Mouse (Mus musculus) hindbrain, postnatal 0 days (tissue): ENCODE results near the gene Dpysl5. TPM values are rescaled to one million over a fixed set of nuclear protein-coding genes. Genes with fewer than 3 reads are reported as not detected.

Source experiments
- ATAC-seq: fragments of 200-750 bp; cut with Nextera tagmentation; 2 replicates; pipeline ENCODE4 v1.8.0; 2017; ENCODE audit warnings: mild to moderate bottlenecking, moderate TSS enrichment, moderate library complexity
- DNase-seq: peaks from one replicate; pipeline ENCODE4 v3.0.0-alpha.2; 2015; ENCODE audit warnings: low spot score
- H3K27ac ChIP-seq: fragments of 300-500 bp; sonication (generic); 2 replicates; pipeline ENCODE4 v1.5.1; 2014; ENCODE audit warnings: mild to moderate bottlenecking
- H3K27me3 ChIP-seq: fragments of 300-500 bp; sonication (generic); 2 replicates; pipeline ENCODE4 v1.6.1; 2014; ENCODE audit warnings: low read length, mixed read lengths; ENCODE audit not compliant: insufficient read depth
- H3K36me3 ChIP-seq: fragments of 300-500 bp; sonication (generic); 2 replicates; pipeline ENCODE4 v1.6.1; 2014; ENCODE audit warnings: low read length, mixed read lengths; ENCODE audit not compliant: insufficient read depth
- H3K4me1 ChIP-seq: fragments of 300-500 bp; sonication (generic); 2 replicates; pipeline ENCODE4 v1.6.1; 2014; ENCODE audit warnings: antibody characterized with exemption, low read length, mixed read lengths; ENCODE audit not compliant: insufficient read depth
- H3K4me2 ChIP-seq: fragments of 300-500 bp; sonication (generic); 2 replicates; pipeline ENCODE4 v1.6.1; 2014; ENCODE audit warnings: low read depth, mild to moderate bottlenecking, low read length, moderate library complexity, mixed read lengths
- H3K4me3 ChIP-seq: fragments of 300-500 bp; sonication (generic); 2 replicates; pipeline ENCODE4 v1.5.1; 2014; ENCODE audit warnings: low read length
- H3K9ac ChIP-seq: fragments of 300-500 bp; sonication (generic); replicated peaks from 2 replicates; pipeline ENCODE4 v1.6.1; 2014; ENCODE audit warnings: mild to moderate bottlenecking, low read length, moderate library complexity, mixed read lengths
- H3K9me3 ChIP-seq: fragments of 300-500 bp; sonication (generic); 2 replicates; pipeline ENCODE4 v1.6.1; 2016; ENCODE audit warnings: low read length, mixed read lengths
- CTCF ChIP-seq: IDR thresholded peaks from 2 replicates; pipeline ENCODE4 v1.5.1; 2016; ENCODE audit warnings: antibody characterized with exemption, control low read depth, low read depth
- WGBS: fragments of 180-500 bp; shearing (Covaris S2); extraction: QIAGEN DNeasy Blood & Tissue Kit; methylation state at CpG from one replicate; pipeline ENCODE4 v1.1.7; 2014; 5-methylcytosine and 5-hydroxymethylcytosine counted together
- polyA plus RNA-seq: library from polyadenylated mRNA; unstranded; fragments of >200 nt; fragmentation: Nextera tagmentation; extraction: Ambion mirVana; gene quantifications from 2 replicates; pipeline ENCODE4 v1.2.1, GENCODE M21; 2015
- total RNA-seq: library from RNA; depleted of rRNA; stranded (reverse); fragments of >200 nt; gene quantifications from 2 replicates; pipeline ENCODE4 v1.2.3, GENCODE M21; 2014; rRNA removed

Dpysl5 gene
- total and polyA plus RNA-seq, 2 experiments from 2014 or later: 148 to 261 TPM

GRCm38 (mm10) chr5:30825821-30826220 lies 114.5 kb downstream of the Dpysl5 start:
- Histone ChIP-seq H3K9ac (no peak overlapping the region), H3K4me3 (no peak overlapping the region), H3K36me3 (no peaks in the 10 kb centered on the region), H3K27me3 (no peaks in the 10 kb centered on the region), H3K9me3 (no peaks in the 10 kb centered on the region), H3K4me1 (peaks cover 3% of the 10 kb centered on the region; the same call in 1 of the 2 replicates), H3K4me2 (no peak overlapping the region), H3K27ac (peak overlapping the region; percentile 11; the same call in 1 of the 2 replicates)
- DNase-seq: no peak
- TF ChIP-seq CTCF: no peak
- WGBS: 60% methylated on average over 6 of the region's 6 CpGs
- no peak for ATAC-seq

- WGBS: 95% methylated on average over 3 of the region's 3 CpGs
- H3K4me1 ChIP-seq: no peaks in the 10 kb centered on the region
- ATAC-seq: no peak
- H3K27ac ChIP-seq: no peak overlapping the region
- H3K9ac ChIP-seq: no peak overlapping the region
- no peaks in the 10 kb centered on the region for H3K9me3 ChIP-seq
- TF ChIP-seq CTCF: no peak
- no peak overlapping the region for H3K4me2 ChIP-seq
- H3K4me3 ChIP-seq: no peak overlapping the region
- DNase-seq: no peak
- no peaks in the 10 kb centered on the region; the same call in none of the 2 replicates for H3K36me3 ChIP-seq
- no peaks in the 10 kb centered on the region for H3K27me3 ChIP-seq
These were observed 122.1 kb downstream of the Dpysl5 start for GRCm38 (mm10) chr5:30833416-30833815.

- H3K4me1 ChIP-seq: no peaks in the 10 kb centered on the region
- no peak for TF ChIP-seq CTCF
- no peak for ATAC-seq
- no peaks in the 10 kb centered on the region for H3K9me3 ChIP-seq
- H3K27ac ChIP-seq: no peak overlapping the region
- no peak for DNase-seq
- no peaks in the 10 kb centered on the region for H3K27me3 ChIP-seq
- H3K9ac ChIP-seq: no peak overlapping the region
- no peak overlapping the region for H3K4me3 ChIP-seq
- H3K36me3 ChIP-seq: no peaks in the 10 kb centered on the region; the same call in none of the 2 replicates
- 78% methylated on average over 2 of the region's 2 CpGs for WGBS
- H3K4me2 ChIP-seq: no peak overlapping the region
These were observed 128.4 kb downstream of the Dpysl5 start for GRCm38 (mm10) chr5:30839731-30840130.

- Histone ChIP-seq H3K4me2 (no peak overlapping the region), H3K4me1 (no peaks in the 10 kb centered on the region), H3K36me3 (no peaks in the 10 kb centered on the region; the same call in 1 of the 2 replicates), H3K9me3 (no peaks in the 10 kb centered on the region), H3K27me3 (no peaks in the 10 kb centered on the region), H3K9ac (no peak overlapping the region), H3K4me3 (no peak overlapping the region), H3K27ac (no peak overlapping the region)
- no peak for TF ChIP-seq CTCF
- ATAC-seq (no peak), DNase-seq (no peak)
- 64% methylated on average over 3 of the region's 3 CpGs for WGBS
These were observed 130.5 kb downstream of the Dpysl5 start for GRCm38 (mm10) chr5:30841896-30842295.

Other genes starting within 250 kb of the Dpysl5 start
- 12.2 and 13.0 TPM in 2 replicates for gene Otof, start 249.6 kb upstream of the Dpysl5 start, total RNA-seq
- gene Otof, start 249.6 kb upstream of the Dpysl5 start, polyA plus RNA-seq: 5.5 and 7.1 TPM in 2 replicates
- gene 1700001C02Rik, start 245.5 kb upstream of the Dpysl5 start, total RNA-seq: 0.72 TPM in 1 of 2 replicates, not detected in the other
- 3.4 and 4.0 TPM in 2 replicates for gene 1700001C02Rik, start 245.5 kb upstream of the Dpysl5 start, polyA plus RNA-seq
- gene Cib4, start 165.7 kb upstream of the Dpysl5 start, total RNA-seq: not detected in 2 replicates
- gene Cib4, start 165.7 kb upstream of the Dpysl5 start, polyA plus RNA-seq: not detected in 2 replicates
- gene Kcnk3, start 123.4 kb upstream of the Dpysl5 start, total RNA-seq: 23.2 and 30.3 TPM in 2 replicates
- gene Kcnk3, start 123.4 kb upstream of the Dpysl5 start, polyA plus RNA-seq: 11.5 and 12.7 TPM in 2 replicates
- 70.6 and 95.8 TPM in 2 replicates for gene Slc35f6, start 63.6 kb upstream of the Dpysl5 start, total RNA-seq
- 29.6 and 31.3 TPM in 2 replicates for gene Slc35f6, start 63.6 kb upstream of the Dpysl5 start, polyA plus RNA-seq
- gene Cenpa, start 44.8 kb upstream of the Dpysl5 start, total RNA-seq: 27.8 and 28.1 TPM in 2 replicates
- gene Cenpa, start 44.8 kb upstream of the Dpysl5 start, polyA plus RNA-seq: 53.4 and 63.2 TPM in 2 replicates
- gene Mapre3, start 103.1 kb downstream of the Dpysl5 start, total RNA-seq: 51.7 and 55.8 TPM in 2 replicates
- 134 and 137 TPM in 2 replicates for gene Mapre3, start 103.1 kb downstream of the Dpysl5 start, polyA plus RNA-seq
- 86.7 and 89.5 TPM in 2 replicates for gene Tmem214, start 156.4 kb downstream of the Dpysl5 start, total RNA-seq
- gene Tmem214, start 156.4 kb downstream of the Dpysl5 start, polyA plus RNA-seq: 59.1 and 59.2 TPM in 2 replicates
- gene Agbl5, start 177.1 kb downstream of the Dpysl5 start, total RNA-seq: 58.7 and 61.8 TPM in 2 replicates
- 14.9 and 18.0 TPM in 2 replicates for gene Agbl5, start 177.1 kb downstream of the Dpysl5 start, polyA plus RNA-seq
- 109 and 179 TPM in 2 replicates for gene Ost4, start 196.2 kb downstream of the Dpysl5 start, total RNA-seq
- 224 and 236 TPM in 2 replicates for gene Ost4, start 196.2 kb downstream of the Dpysl5 start, polyA plus RNA-seq
- gene Emilin1, start 201.8 kb downstream of the Dpysl5 start, total RNA-seq: 8.1 and 9.3 TPM in 2 replicates
- 10.3 and 10.5 TPM in 2 replicates for gene Emilin1, start 201.8 kb downstream of the Dpysl5 start, polyA plus RNA-seq
- gene Khk, start 209.9 kb downstream of the Dpysl5 start, total RNA-seq: 3.0 and 14.6 TPM in 2 replicates
- gene Khk, start 209.9 kb downstream of the Dpysl5 start, polyA plus RNA-seq: 16.5 and 17.4 TPM in 2 replicates
- 114 and 153 TPM in 2 replicates for gene Cgref1, start 234.0 kb downstream of the Dpysl5 start, total RNA-seq
- 77.4 and 88.0 TPM in 2 replicates for gene Cgref1, start 234.0 kb downstream of the Dpysl5 start, polyA plus RNA-seq
- 43.7 and 49.6 TPM in 2 replicates for gene Preb, start 248.8 kb downstream of the Dpysl5 start, total RNA-seq
- gene Preb, start 248.8 kb downstream of the Dpysl5 start, polyA plus RNA-seq: 104 and 106 TPM in 2 replicates